Mouse (Mus musculus): Measurements from ENCODE around the gene Exoc3l2.
A peak's percentile ranks its signal among the peaks of the same experiment; 100 is the strongest.

GRCm38 (mm10) chr7:19432475-19432874, 30.7 kb upstream of the Exoc3l2 start:
- TF ChIP-seq EP300 (IDR thresholded peaks at IDR 0.05; ENCODE audit: low read depth) (no peak), CTCF (IDR thresholded peaks at IDR 0.05; ENCODE audit: low read depth) (peak; percentile 46)
